Mouse (Mus musculus): ENCODE data around the gene 2410004P03Rik.
"Not testable (repeated sequence)": the region's sequence is repeated elsewhere in the genome, so short reads cannot be mapped to it uniquely, and the experiment has no call there.

2410004P03Rik gene

GRCm38 (mm10) chr12:17022145-17022544 is 10.6 kb upstream of the 2410004P03Rik start:
- DNase-seq (ENCODE audit: low read depth, low spot score), result no peak

- DNase-seq (ENCODE audit: low read depth, low spot score), result not testable (repeated sequence)
Measured at GRCm38 (mm10) chr12:17021125-17021524, 9.6 kb upstream of the 2410004P03Rik start.

GRCm38 (mm10) chr12:17018468-17018867 is 6.9 kb upstream of the 2410004P03Rik start:
- DNase-seq (ENCODE audit: low read depth, low spot score), result no peak

- no peak for DNase-seq (ENCODE audit: low read depth, low spot score)
Measured at GRCm38 (mm10) chr12:17015711-17016110, 4.2 kb upstream of the 2410004P03Rik start.

- DNase-seq (ENCODE audit: low read depth, low spot score), result no peak
Measured at GRCm38 (mm10) chr12:17012067-17012899, 756 bp upstream of the 2410004P03Rik start.

- no peak for DNase-seq (ENCODE audit: low read depth, low spot score)
Measured at GRCm38 (mm10) chr12:17009466-17009865, 2.1 kb downstream of the 2410004P03Rik start.

- no peak for DNase-seq (ENCODE audit: low read depth, low spot score)
Measured at GRCm38 (mm10) chr12:17001211-17001610, 10.3 kb downstream of the 2410004P03Rik start.

GRCm38 (mm10) chr12:17000628-17001027 is 10.9 kb downstream of the 2410004P03Rik start:
- DNase-seq (ENCODE audit: low read depth, low spot score), result no peak

GRCm38 (mm10) chr12:16999739-17000497 is 11.6 kb downstream of the 2410004P03Rik start, which contains the start of gene Pqlc3:
Gene Pqlc3 (minus strand): TSS chr12:17000408.
- DNase-seq (ENCODE audit: low read depth, low spot score), result no peak

GRCm38 (mm10) chr12:16999146-16999545 is 12.4 kb downstream of the 2410004P03Rik start:
- DNase-seq (ENCODE audit: low read depth, low spot score), result no peak

- no peak for DNase-seq (ENCODE audit: low read depth, low spot score)
Measured at GRCm38 (mm10) chr12:16996886-16997462, 14.6 kb downstream of the 2410004P03Rik start.

GRCm38 (mm10) chr12:16996281-16996680 is 15.2 kb downstream of the 2410004P03Rik start:
- DNase-seq (ENCODE audit: low read depth, low spot score), result no peak

GRCm38 (mm10) chr12:16994291-16994690 is 17.2 kb downstream of the 2410004P03Rik start:
- DNase-seq (ENCODE audit: low read depth, low spot score), result no peak

- DNase-seq (ENCODE audit: low read depth, low spot score), result no peak
Measured at GRCm38 (mm10) chr12:16992355-16992754, 19.2 kb downstream of the 2410004P03Rik start.

- no peak for DNase-seq (ENCODE audit: low read depth, low spot score)
Measured at GRCm38 (mm10) chr12:16991376-16991775, 20.2 kb downstream of the 2410004P03Rik start.

GRCm38 (mm10) chr12:16985778-16986177 is 25.7 kb downstream of the 2410004P03Rik start:
- no peak for DNase-seq (ENCODE audit: low read depth, low spot score)

GRCm38 (mm10) chr12:16977120-16977519 is 34.4 kb downstream of the 2410004P03Rik start:
- DNase-seq (ENCODE audit: low read depth, low spot score), result no peak

- DNase-seq (ENCODE audit: low read depth, low spot score), result no peak
Measured at GRCm38 (mm10) chr12:16966811-16967210, 44.7 kb downstream of the 2410004P03Rik start.

GRCm38 (mm10) chr12:16963354-16963753 is 48.2 kb downstream of the 2410004P03Rik start:
- DNase-seq (ENCODE audit: low read depth, low spot score), result no peak

- no peak for DNase-seq (ENCODE audit: low read depth, low spot score)
Measured at GRCm38 (mm10) chr12:16958851-16959250, 52.7 kb downstream of the 2410004P03Rik start.

Measured in retina, postnatal 7 days (tissue).